Mouse (Mus musculus) liver, postnatal 0 days (tissue): Measurements from ENCODE around the gene Pde6c. TPM values are rescaled to one million over a fixed set of nuclear protein-coding genes. Genes with fewer than 3 reads are reported as not detected.

Source experiments
- ATAC-seq: fragments of 200-750 bp; cut with Nextera tagmentation; 2 replicates; pipeline ENCODE4 v1.8.0; 2017; ENCODE audit warnings: mild to moderate bottlenecking, moderate library complexity
- DNase-seq: peaks from one replicate; pipeline ENCODE4 v3.0.0-alpha.2; 2016
- H3K27ac ChIP-seq: fragments of 300-500 bp; sonication (generic); 2 replicates; pipeline ENCODE4 v1.5.1; 2014; ENCODE audit warnings: antibody characterized with exemption, moderate library complexity, mild to moderate bottlenecking, low read depth
- H3K27me3 ChIP-seq: fragments of 300-500 bp; sonication (generic); 2 replicates; pipeline ENCODE4 v1.6.1; 2014; ENCODE audit warnings: low read length, control low read depth, mixed read lengths; ENCODE audit not compliant: insufficient read depth
- H3K36me3 ChIP-seq: fragments of 300-500 bp; sonication (generic); replicated peaks from 2 replicates; pipeline ENCODE4 v1.6.1; 2014; ENCODE audit warnings: mild to moderate bottlenecking, control low read depth, low read length, moderate library complexity, mixed read lengths; ENCODE audit not compliant: insufficient read depth
- H3K4me1 ChIP-seq: fragments of 300-500 bp; sonication (generic); 2 replicates; pipeline ENCODE4 v1.6.1; 2014; ENCODE audit warnings: antibody characterized with exemption, mild to moderate bottlenecking, control low read depth; ENCODE audit not compliant: insufficient read depth
- H3K4me2 ChIP-seq: fragments of 300-500 bp; sonication (generic); 2 replicates; pipeline ENCODE4 v1.6.1; 2014; ENCODE audit warnings: low read depth, mild to moderate bottlenecking, low read length, moderate library complexity, mixed read lengths
- H3K4me3 ChIP-seq: fragments of 300-500 bp; sonication (generic); 2 replicates; pipeline ENCODE4 v1.5.1; 2014; ENCODE audit warnings: low read depth, low read length
- H3K9ac ChIP-seq: fragments of 300-500 bp; sonication (generic); replicated peaks from 2 replicates; pipeline ENCODE4 v1.6.1; 2014; ENCODE audit warnings: mild to moderate bottlenecking, moderate library complexity
- H3K9me3 ChIP-seq: fragments of 300-500 bp; sonication (generic); 2 replicates; pipeline ENCODE4 v1.6.1; 2016; ENCODE audit warnings: mild to moderate bottlenecking, control low read depth, low read length, mixed read lengths
- CTCF ChIP-seq: sonication (generic); IDR thresholded peaks from 2 replicates; pipeline ENCODE4 v1.5.1; 2016; ENCODE audit warnings: antibody characterized with exemption, low read depth
- EP300 ChIP-seq: IDR thresholded peaks from 2 replicates; pipeline ENCODE4 v1.6.1; 2016; ENCODE audit warnings: antibody characterized with exemption, low read depth, mild to moderate bottlenecking
- WGBS: fragments of 180-500 bp; shearing (Covaris S2); extraction: QIAGEN DNeasy Blood & Tissue Kit; methylation state at CpG from one replicate; pipeline ENCODE4 v1.1.7; 2014; ENCODE audit not compliant: insufficient replicate concordance; 5-methylcytosine and 5-hydroxymethylcytosine counted together
- polyA plus RNA-seq: library from polyadenylated mRNA; unstranded; fragments of >200 nt; fragmentation: Nextera tagmentation; extraction: Ambion mirVana; gene quantifications from 2 replicates; pipeline ENCODE4 v1.2.1, GENCODE M21; 2015

The Pde6c gene
- polyA plus RNA-seq, 1 experiment from 2014 or later = 24.7 TPM

DNA sequence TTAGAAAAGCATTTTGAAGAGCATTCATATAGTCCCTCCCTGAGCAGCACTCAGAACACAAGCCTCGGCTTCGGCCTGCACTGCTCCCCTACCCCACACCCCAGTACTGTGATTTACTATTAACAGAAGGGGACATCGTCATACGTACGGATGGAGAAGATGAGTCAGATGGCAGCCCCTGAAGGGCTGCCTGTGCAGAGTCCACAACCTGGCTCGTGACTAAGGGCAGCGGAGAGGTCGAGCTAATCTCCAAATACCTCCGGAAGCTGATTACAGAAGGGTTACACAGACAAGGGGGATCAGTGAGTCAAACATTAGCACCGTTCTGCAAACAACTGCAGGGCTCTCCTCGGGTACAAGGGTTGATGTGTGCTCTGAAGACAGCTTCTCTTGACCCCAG, 1.4 kb downstream of the Pde6c start:
- no peak overlapping the region for H3K9ac ChIP-seq
- no peaks in the 10 kb centered on the region for H3K36me3 ChIP-seq
- H3K27me3 ChIP-seq = no peaks in the 10 kb centered on the region
- ATAC-seq = peak; percentile 90
- peak overlapping the region; percentile 33 for H3K4me2 ChIP-seq
- H3K27ac ChIP-seq = peak overlapping the region; percentile 76
- 42% methylated on average over 11 of the region's 11 CpGs for WGBS
- peaks cover 8% of the 10 kb centered on the region for H3K4me1 ChIP-seq
- TF ChIP-seq CTCF (no peak), EP300 (peak; percentile 73; the same call in 1 of the 2 replicates)
- no peaks in the 10 kb centered on the region for H3K9me3 ChIP-seq
- H3K4me3 ChIP-seq = no peak overlapping the region
- peak; percentile 42 for DNase-seq

DNA sequence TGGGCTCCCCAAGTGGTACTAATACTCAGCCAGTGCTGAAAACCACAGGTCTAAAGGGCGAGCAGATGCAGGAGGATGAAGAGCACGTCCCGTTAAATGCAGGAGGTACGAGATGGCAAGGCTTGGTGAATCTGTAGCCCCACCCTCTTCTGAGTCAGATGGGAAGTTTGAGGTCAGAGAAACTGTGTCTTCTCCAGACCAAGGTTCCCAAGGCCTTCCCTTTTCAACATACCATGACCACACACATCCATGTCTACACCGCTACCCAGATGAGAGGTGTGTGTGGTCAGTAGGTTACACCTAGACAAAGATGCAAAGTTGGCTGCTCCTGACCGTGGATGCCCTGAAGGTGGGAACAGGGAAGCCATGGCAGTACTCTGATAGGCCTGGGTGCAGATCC, 2.2 kb downstream of the Pde6c start:
- DNase-seq (no peak), ATAC-seq (no peak)
- no peaks in the 10 kb centered on the region for H3K27me3 ChIP-seq
- no peak overlapping the region for H3K9ac ChIP-seq
- 0 out of 2 replicates have a peak overlapping the region, but pooled peaks have one; percentile 26 for H3K4me2 ChIP-seq
- WGBS = 56% methylated on average over 6 of the region's 6 CpGs
- H3K36me3 ChIP-seq = no peaks in the 10 kb centered on the region
- no peak overlapping the region for H3K4me3 ChIP-seq
- TF ChIP-seq EP300 (no peak), CTCF (no peak)
- no peaks in the 10 kb centered on the region for H3K9me3 ChIP-seq
- H3K27ac ChIP-seq = peak overlapping the region; percentile 76
- peaks cover 8% of the 10 kb centered on the region for H3K4me1 ChIP-seq

DNA sequence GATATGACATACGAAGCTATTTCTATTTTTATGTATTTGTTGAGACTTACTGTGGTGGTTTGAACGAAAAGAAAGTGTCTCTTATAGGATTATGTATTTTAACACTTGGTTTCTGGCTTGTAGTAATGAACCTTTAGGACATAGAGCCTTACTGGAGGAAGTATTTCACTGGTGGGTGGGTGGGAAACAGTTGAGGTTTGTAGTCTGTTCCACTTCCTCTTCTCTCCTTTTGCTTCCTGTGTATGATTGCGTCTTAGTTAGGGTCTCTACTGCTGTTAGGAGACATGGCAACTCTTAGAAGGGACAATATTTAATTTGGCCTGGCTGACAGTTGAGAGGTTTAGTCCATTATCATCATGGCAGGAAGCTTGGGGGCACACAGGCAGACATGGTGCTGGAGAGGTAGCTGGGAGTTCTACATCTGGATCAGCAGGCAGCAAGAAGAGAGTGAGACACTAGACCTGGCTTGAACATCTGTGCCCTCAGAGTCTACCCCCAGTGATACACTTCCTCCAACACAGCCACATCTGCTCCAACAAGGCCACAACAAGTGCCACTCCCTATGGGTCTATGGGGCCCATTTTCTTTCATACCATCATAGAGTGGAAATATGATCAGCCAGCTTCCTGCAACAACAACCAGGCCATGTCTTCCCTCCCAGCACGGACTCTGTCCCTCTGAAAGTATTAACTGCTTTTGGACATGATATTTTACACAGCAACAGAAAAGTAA, 11.1 kb downstream of the Pde6c start:
- ATAC-seq = peak; percentile 43; the same call in 1 of the 2 replicates
- TF ChIP-seq CTCF (no peak), EP300 (no peak)
- H3K9ac ChIP-seq = no peak overlapping the region
- H3K9me3 ChIP-seq = no peaks in the 10 kb centered on the region
- H3K4me3 ChIP-seq = no peak overlapping the region
- H3K4me2 ChIP-seq = no peak overlapping the region
- 34% methylated on average over 4 of the region's 4 CpGs for WGBS
- no peaks in the 10 kb centered on the region for H3K27me3 ChIP-seq
- no peak for DNase-seq
- H3K4me1 ChIP-seq = no peaks in the 10 kb centered on the region
- 0 out of 2 replicates have a peak overlapping the region, but pooled peaks have one; percentile 25 for H3K27ac ChIP-seq
- no peaks in the 10 kb centered on the region for H3K36me3 ChIP-seq

DNA sequence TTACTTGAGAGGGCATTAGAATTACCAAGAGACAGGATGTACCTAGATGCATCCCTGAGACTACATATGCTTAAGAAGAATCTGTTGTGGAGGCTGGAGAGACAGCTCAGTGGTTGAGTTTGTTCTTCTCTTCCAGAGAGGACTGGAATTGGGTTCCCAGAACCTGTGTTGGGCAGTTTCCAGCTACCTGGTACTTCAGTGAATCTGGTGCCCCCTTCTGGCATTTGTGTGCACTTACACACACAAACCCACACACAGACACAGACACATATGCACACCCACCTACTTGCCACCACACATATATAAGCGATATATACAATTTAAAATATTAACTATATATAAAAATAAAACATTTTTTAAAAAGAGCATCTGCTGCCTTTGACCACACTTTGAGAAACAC, 23.7 kb downstream of the Pde6c start:
- TF ChIP-seq EP300 (no peak), CTCF (peak; percentile 15; the same call in 1 of the 2 replicates)
- ATAC-seq (no peak), DNase-seq (no peak)
- Histone ChIP-seq H3K27ac (no peak overlapping the region), H3K9ac (no peak overlapping the region), H3K27me3 (no peaks in the 10 kb centered on the region), H3K4me2 (no peak overlapping the region), H3K9me3 (no peaks in the 10 kb centered on the region), H3K4me3 (no peak overlapping the region), H3K4me1 (no peaks in the 10 kb centered on the region), H3K36me3 (no peaks in the 10 kb centered on the region)
- 87% methylated on average over 1 of the region's 1 CpGs for WGBS

DNA sequence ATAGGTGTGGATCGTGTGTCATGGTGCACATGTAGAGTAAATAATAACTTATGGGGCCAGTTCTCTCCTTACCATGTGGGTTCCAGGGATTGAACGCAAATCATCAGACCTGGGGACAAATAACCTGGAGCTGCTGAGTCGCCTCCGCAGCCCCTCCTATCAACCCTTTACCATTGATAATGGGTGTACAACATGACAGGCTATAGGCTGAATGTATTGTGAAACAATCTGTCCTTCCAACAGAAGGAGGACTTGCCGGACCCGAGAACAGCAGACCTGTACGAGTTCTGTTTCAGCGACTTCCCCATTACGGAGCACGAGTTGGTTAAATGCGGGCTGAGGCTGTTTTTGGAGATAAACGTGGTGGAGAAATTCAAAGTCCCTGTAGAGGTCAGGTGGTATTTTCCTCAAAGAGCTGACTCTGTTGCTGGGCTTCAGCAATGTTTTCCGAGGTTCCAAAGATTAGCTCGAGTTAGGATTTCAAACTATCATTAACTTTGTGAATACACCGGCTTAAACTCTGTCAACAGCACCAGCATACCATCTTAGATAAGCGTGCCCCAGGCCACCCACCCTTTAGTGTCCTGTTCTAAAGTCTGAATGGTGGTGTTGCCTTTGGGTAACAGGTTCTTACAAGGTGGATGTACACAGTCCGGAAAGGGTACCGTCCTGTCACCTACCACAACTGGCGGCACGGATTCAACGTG, 29.2 kb downstream of the Pde6c start:
- ATAC-seq = peak; percentile 80
- TF ChIP-seq EP300 (no peak; the same call in 1 of the 2 replicates), CTCF (no peak)
- peak; percentile 37 for DNase-seq
- H3K4me2 ChIP-seq = peak overlapping the region; percentile 62
- peak overlapping the region; percentile 30; the same call in 1 of the 2 replicates for H3K9ac ChIP-seq
- H3K4me3 ChIP-seq = peak overlapping the region; percentile 37
- WGBS = 60% methylated on average over 21 of the region's 21 CpGs
- peak overlapping the region; percentile 81 for H3K27ac ChIP-seq
- no peaks in the 10 kb centered on the region for H3K9me3 ChIP-seq
- H3K36me3 ChIP-seq = no peaks in the 10 kb centered on the region
- no peaks in the 10 kb centered on the region for H3K27me3 ChIP-seq
- H3K4me1 ChIP-seq = 0 out of 2 replicates have a peak, but pooled peaks cover 3% of the 10 kb centered on the region

DNA sequence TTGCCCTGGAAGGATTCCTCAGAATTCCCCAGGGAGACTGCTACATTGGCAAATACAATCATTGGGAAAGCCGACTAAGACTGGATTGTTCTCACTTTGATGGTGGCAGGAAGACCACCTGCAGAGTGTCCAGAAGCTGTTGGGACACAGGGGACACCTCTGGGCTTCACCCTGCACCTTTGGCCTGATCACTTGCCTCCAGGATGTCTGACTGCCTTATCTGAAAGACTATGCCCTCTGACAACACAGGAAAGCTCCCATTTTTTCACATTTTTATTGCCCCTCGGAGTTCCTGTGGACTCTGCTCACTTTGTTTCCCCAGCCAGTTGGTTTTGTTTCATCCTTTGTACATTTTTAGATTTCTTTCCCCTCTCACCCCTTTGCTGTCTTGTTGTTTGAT, 32.1 kb downstream of the Pde6c start:
- DNase-seq = no peak
- no peak for ATAC-seq
- 10% methylated on average over 2 of the region's 2 CpGs for WGBS
- Histone ChIP-seq H3K27ac (0 out of 2 replicates have a peak overlapping the region, but pooled peaks have one; percentile 7), H3K4me3 (no peak overlapping the region), H3K27me3 (no peaks in the 10 kb centered on the region), H3K4me2 (peak overlapping the region; percentile 62), H3K9ac (0 out of 2 replicates have a peak overlapping the region, but pooled peaks have one; percentile 21), H3K36me3 (no peaks in the 10 kb centered on the region; the same call in 1 of the 2 replicates), H3K9me3 (peaks cover 5% of the 10 kb centered on the region), H3K4me1 (0 out of 2 replicates have a peak, but pooled peaks cover 3% of the 10 kb centered on the region)
- TF ChIP-seq CTCF (no peak), EP300 (no peak)
